Comparison of ENCODE assay signal across 14 mouse cellular contexts in the genomic region with DNA sequence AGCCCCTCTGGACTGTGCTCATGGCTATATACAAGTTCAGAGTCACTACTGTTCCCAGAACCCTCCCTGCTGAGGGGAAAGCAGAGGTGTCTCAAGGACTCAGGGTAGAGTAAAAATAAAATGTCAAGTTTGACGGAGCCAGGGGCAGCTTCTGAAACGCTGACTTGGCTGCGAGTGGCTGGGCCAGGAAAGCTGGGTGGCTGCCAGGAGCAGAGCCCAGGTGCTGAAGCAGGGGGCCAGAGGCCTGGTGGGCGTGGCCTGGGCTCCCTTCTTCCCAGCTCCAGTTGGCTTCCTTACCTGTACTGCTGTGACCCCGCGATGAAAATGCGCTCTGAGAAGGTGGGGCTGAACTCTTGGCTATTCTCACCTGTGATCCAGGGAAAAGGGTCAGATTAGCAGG. TPM values are rescaled to one million over a fixed set of nuclear protein-coding genes. Genes with fewer than 3 reads are reported as not detected.
A peak's percentile ranks its signal among the peaks of the same experiment; 100 is the strongest.
DNase-seq lines count a peak whose midpoint lies in the region; ATAC-seq lines count a peak whose summit lies in the region.
"Had no signal": no experiment of that assay in that cellular context is flagged by ENCODE, and none has a peak within 500 bp of the region (broad histone marks: within the 10 kb centered on the region; RNA-seq: fewer than 3 reads in every experiment).

No protein-coding gene starts in this region.

- WGBS in heart, embryonic 16.5 days, result 21% methylated on average over 7 of the region's 7 CpGs
- WGBS in limb, embryonic 13.5 days, result 28% methylated on average over 7 of the region's 7 CpGs

- DNase-seq in heart, postnatal 36 days, result no peak
- DNase-seq in gastrocnemius, adult 8-10 months (ENCODE audit: low spot score in 2 of 2), result peak; percentile 55 to 80
- peak; percentile 62 for DNase-seq in heart, postnatal 4 days
- no peak for DNase-seq in cerebellum, adult 8-10 months
- no peak for DNase-seq in embryo, embryonic 10.5 days (ENCODE audit: low spot score)
- DNase-seq: right cerebral cortex, postnatal 25 days; thymus, adult 18-20 months had no signal

- peaks cover 20% of the 10 kb centered on the region for H3K4me1 ChIP-seq in heart, embryonic 16.5 days (ENCODE audit: control insufficient read depth, insufficient read depth, low read length)
- peaks cover 36% of the 10 kb centered on the region for H3K4me1 ChIP-seq in limb, embryonic 13.5 days

- no peaks in the 10 kb centered on the region; the same call in 1 of the 2 replicates for H3K9me3 ChIP-seq in heart, embryonic 16.5 days (replicated peaks; ENCODE audit: control insufficient read depth, low read length)
- no peaks in the 10 kb centered on the region for H3K9me3 ChIP-seq in limb, embryonic 13.5 days
- H3K9me3 ChIP-seq: liver, embryonic 15.5 days had no signal

- H3K4me2 ChIP-seq in heart, embryonic 16.5 days (ENCODE audit: low read depth, low read length), result 0 out of 2 replicates have a peak overlapping the region, but pooled peaks have one; percentile 9
- peak overlapping the region; percentile 9; the same call in 1 of the 2 replicates for H3K4me2 ChIP-seq in limb, embryonic 13.5 days (replicated peaks)
- H3K4me2 ChIP-seq: embryonic facial prominence, embryonic 13.5 days; hindbrain, embryonic 14.5 days; liver, embryonic 15.5 days had no signal

- no peak overlapping the region; the same call in none of the 2 replicates for H3K9ac ChIP-seq in heart, embryonic 16.5 days (ENCODE audit: low read length)
- H3K9ac ChIP-seq in limb, embryonic 13.5 days, result peak overlapping the region; percentile 45
- H3K9ac ChIP-seq: embryonic facial prominence, embryonic 13.5 days; hindbrain, embryonic 14.5 days; liver, embryonic 15.5 days had no signal

- peak; percentile 30 for ATAC-seq in heart, embryonic 16.5 days (replicated peaks; ENCODE audit: extremely low read depth, insufficient read depth, low FRiP score)
- ATAC-seq in limb, embryonic 13.5 days (ENCODE audit: low FRiP score, low read depth), result no peak
- ATAC-seq: midbrain, embryonic 16.5 days had no signal

- no peak overlapping the region for H3K4me3 ChIP-seq in heart, embryonic 16.5 days (ENCODE audit: low read length)
- H3K4me3 ChIP-seq in limb, embryonic 13.5 days, result no peak overlapping the region
- H3K4me3 ChIP-seq: embryonic facial prominence, embryonic 13.5 days; liver, embryonic 15.5 days had no signal

- peaks cover 15% of the 10 kb centered on the region for H3K36me3 ChIP-seq in heart, embryonic 16.5 days (ENCODE audit: control insufficient read depth, insufficient read depth)
- peaks cover 34% of the 10 kb centered on the region for H3K36me3 ChIP-seq in limb, embryonic 13.5 days
- H3K36me3 ChIP-seq: liver, embryonic 15.5 days had no signal

- intact Hi-C loops in heart, postnatal 36 days (cut with DNase I), result no loop called here

- no peaks in the 10 kb centered on the region for H3K27me3 ChIP-seq in heart, embryonic 16.5 days (ENCODE audit: control insufficient read depth, insufficient read depth, low read length)
- no peaks in the 10 kb centered on the region for H3K27me3 ChIP-seq in limb, embryonic 13.5 days
- H3K27me3 ChIP-seq: embryonic facial prominence, embryonic 13.5 days; liver, embryonic 15.5 days had no signal

- H3K27ac ChIP-seq in heart, embryonic 16.5 days (ENCODE audit: low read length), result peak overlapping the region; percentile 69
- H3K27ac ChIP-seq in limb, embryonic 13.5 days, result peak overlapping the region; percentile 48; the same call in 1 of the 2 replicates
- H3K27ac ChIP-seq: hindbrain, embryonic 14.5 days; liver, embryonic 15.5 days had no signal

RNA-seq across cellular contexts. Expression of a gene that starts 22.5 kb away (rescaled TPM):
- not detected in 2 replicates for polyA plus RNA-seq in heart, embryonic 16.5 days (2015; fragmentation: Nextera tagmentation; extraction: Ambion mirVana)
- total RNA-seq in heart, postnatal 36 days (2021), result not detected
- not detected for total RNA-seq in gastrocnemius, adult 8-10 months (2022)
- total RNA-seq in heart, postnatal 4 days (2021), result not detected
- not detected in 2 replicates for polyA plus RNA-seq in limb, embryonic 13.5 days (2015; fragmentation: Nextera tagmentation; extraction: Ambion mirVana)
- total RNA-seq: neutrophil, adult 5-6 weeks had no signal
- polyA plus RNA-seq: embryonic facial prominence, embryonic 13.5 days; liver, embryonic 15.5 days had no signal

RNA-seq across cellular contexts. Expression of a gene that starts 26.5 kb away (rescaled TPM):
- 3.0 and 4.8 TPM in 2 replicates for polyA plus RNA-seq in heart, embryonic 16.5 days (2015; fragmentation: Nextera tagmentation; extraction: Ambion mirVana)
- total RNA-seq in heart, postnatal 36 days (2021), result 1 to 10 TPM; 3.3 to 3.8 TPM
- total RNA-seq in gastrocnemius, adult 8-10 months (2022), result 1 to 10 TPM; 3.0 to 4.9 (median 4.2) TPM
- total RNA-seq in heart, postnatal 4 days (2021), result 1 to 10 TPM; 2.7 to 3.4 TPM
- polyA plus RNA-seq in limb, embryonic 13.5 days (2015; fragmentation: Nextera tagmentation; extraction: Ambion mirVana), result 4.8 and 5.4 TPM in 2 replicates

RNA-seq across cellular contexts. Expression of a gene that starts 32.4 kb away (rescaled TPM):
- 0.17 and 0.25 TPM in 2 replicates for polyA plus RNA-seq in heart, embryonic 16.5 days (2015; fragmentation: Nextera tagmentation; extraction: Ambion mirVana)
- not detected for total RNA-seq in heart, postnatal 36 days (2021)
- not detected for total RNA-seq in gastrocnemius, adult 8-10 months (2022)
- not detected for total RNA-seq in heart, postnatal 4 days (2021)
- 0.55 and 0.61 TPM in 2 replicates for polyA plus RNA-seq in limb, embryonic 13.5 days (2015; fragmentation: Nextera tagmentation; extraction: Ambion mirVana)
- total RNA-seq: neutrophil, adult 5-6 weeks had no signal

Comparison
In these comparisons a context has a peak if more than half of its experiments do, and no peak if none do; other contexts are left out.
1. DNase-seq: peak in gastrocnemius, adult 8-10 months (2 of 2) and heart, postnatal 4 days (single experiment); none in heart, postnatal 36 days (0 of 2), cerebellum, adult 8-10 months (single experiment) and embryo, embryonic 10.5 days (single experiment).